Mouse (Mus musculus): ENCODE data around the gene Dlx1.

Dlx1 gene

DNA sequence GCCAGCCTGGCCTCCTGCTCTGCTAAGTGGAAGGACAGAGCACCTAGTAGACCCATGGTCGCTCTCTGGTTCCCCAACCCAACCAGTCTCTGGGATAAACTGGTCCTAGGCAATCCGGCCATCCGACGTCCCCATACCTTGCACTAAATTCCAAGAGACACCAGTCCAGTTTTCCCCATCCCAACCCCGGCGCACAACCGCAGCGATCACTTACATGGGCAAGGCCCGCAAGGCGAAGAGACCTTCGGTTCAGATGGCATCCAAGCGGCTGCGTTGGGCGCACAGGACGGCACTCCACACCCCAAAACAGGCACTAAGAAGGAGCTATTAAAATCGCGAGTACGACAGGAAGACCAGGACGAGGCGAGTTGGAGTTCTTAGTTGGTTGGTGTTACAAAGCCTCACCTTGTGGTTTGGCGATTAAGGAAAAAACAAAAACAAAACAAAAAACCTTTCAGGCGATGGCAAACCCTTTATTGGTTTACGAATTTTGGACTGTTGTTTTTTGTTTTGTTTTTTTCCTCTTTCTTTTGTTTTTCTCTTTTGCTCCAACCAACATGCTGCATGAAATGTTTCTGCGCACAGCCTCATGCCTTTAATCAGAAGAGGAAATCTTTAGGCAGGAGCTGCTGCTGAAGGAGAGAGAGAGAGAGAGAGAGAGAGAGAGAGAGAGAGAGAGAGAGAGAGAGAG is 445 bp upstream of the Dlx1 start:
- in situ Hi-C loops (cut with MboI, MseI) = loop anchor here (25.0 kb wide), 1 partner anchor 1960 kb away; no protein-coding TSS in a partner anchor

DNA sequence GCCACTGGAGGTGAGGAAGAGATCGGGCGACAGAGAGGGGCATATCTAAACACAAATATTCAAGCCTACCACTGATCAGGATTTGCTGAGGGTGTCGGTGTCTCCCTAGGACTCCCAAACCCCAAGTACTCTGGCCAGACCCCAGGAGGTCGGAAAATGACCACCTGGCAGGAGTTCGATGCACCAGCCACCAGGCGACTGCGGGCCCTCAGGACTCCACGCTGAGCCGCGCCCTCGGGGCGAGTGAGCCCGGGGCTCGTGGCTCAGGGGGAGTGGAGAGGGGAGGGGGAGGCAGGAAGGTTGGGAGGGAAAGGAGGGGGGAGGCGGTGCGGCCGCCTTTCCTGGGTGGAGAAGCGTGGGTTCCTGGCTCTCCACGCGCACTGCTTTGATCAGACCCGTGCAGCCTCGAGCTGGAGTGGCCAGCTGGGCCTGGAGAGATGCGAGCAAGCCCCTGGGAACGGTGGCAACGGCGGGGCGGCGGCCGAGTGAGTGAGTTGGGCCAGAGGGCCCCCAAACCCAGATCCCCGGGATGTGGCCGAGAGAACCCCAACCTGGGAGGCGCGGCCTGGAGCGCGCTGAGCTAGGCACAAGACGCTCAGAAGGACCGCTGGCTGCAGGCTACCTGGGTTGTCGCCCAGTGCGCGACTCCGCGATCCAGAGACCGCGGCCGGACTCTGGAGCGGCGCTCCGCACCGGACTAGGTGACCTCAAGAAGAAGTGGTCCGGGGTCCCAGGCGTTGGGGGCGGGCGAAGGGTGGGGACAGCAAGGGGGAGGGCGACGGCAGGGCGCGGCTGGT is 999 bp downstream of the Dlx1 start:
- in situ Hi-C loops (cut with MboI, MseI) = loop anchor here (25.0 kb wide), 1 partner anchor 1958 kb away; no protein-coding TSS in a partner anchor

DNA sequence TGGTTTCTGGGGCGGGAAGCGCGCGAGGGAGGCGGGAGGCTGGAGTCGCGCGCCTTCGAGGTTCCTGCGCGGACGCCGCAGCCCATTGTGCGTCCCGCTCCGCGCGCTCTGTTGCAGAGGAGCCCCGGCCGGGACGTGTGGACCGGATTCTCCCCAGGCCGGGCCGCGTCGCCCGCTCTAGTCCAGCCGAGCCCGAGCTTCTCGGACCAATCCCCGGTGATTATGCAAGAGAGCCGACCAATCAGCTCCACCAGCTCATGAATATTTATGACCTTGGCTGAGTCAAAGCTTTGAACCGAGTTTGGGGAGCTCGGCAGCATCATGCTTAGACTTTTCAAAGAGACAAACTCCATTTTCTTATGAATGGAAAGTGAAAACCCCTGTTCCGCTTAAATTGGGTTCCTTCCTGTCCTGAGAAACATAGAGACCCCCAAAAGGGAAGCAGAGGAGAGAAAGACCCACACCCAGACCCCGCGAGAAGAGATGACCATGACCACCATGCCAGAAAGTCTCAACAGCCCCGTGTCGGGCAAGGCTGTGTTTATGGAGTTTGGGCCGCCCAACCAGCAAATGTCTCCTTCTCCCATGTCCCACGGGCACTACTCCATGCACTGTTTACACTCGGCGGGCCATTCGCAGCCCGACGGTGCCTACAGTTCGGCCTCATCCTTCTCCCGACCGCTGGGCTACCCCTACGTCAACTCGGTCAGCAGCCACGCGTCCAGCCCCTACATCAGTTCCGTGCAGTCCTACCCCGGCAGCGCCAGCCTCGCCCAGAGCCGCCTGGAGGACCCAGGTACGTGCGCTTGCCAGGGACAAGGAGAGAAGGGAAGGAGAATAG is 1.8 kb downstream of the Dlx1 start:
- in situ Hi-C loops (cut with MboI, MseI) = loop anchor here (10.0 to 25.0 kb wide), 3 partner anchors 1305 to 1958 kb away; partner anchors contain the start of gene Sp9

DNA sequence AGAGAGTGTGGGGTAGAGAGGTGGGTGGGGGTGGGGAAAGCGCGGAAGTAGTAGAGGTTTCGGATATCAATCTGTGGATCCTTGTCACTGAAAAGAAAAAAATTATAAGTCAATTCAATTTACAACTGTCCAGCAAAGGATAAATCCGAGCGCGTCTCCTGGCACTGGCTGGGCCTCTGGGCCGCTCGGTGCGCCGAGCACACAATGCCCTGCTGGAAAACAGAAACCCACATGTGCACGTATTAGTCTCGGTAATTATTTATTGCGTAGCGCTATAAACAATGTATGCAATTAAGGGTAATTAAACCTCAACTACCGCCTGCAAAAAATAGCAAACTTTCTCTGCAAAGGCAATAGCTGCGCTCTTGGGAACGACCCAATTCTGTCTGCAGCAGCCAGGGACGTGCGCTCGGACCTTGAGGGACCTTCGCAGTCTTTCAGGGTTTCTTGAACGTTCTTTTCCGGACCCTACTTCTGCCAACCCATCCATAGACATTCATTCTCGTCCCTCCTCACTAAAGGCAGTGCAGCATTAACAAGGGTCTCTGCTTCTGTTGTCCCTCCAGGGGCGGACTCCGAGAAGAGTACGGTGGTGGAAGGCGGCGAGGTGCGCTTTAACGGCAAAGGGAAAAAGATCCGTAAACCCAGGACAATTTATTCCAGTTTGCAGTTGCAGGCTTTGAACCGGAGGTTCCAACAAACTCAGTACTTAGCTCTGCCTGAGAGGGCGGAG is 2.6 kb downstream of the Dlx1 start:
- in situ Hi-C loops (cut with MboI, MseI) = loop anchor here (10.0 to 25.0 kb wide), 3 partner anchors 1304 to 1957 kb away; partner anchors contain the start of gene Sp9

DNA sequence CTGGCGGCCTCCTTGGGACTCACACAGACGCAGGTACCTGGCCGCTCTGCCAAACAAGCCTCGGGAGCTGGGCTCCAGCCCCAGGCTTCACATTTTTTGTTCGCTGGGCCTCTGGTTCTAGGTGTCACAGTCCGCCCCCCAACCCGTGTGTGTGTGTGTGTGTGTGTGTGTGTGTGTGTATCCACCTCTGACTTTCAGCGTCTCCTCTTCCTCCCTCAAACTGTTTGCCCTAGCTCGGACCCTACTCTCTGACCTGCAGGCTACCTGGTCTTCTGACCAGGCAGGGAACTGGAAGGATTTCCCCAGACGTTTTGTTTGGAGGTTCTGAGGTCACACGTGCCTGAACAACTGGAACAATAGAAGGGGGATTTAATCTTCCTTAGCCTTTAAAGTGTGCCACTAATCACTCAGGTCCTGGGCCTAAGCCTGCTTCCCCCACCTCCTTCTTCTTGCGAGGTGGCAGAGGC is 3.2 kb downstream of the Dlx1 start:
- in situ Hi-C loops (cut with MboI, MseI) = loop anchor here (10.0 to 25.0 kb wide), 3 partner anchors 1304 to 1956 kb away; partner anchors contain the start of gene Sp9

DNA sequence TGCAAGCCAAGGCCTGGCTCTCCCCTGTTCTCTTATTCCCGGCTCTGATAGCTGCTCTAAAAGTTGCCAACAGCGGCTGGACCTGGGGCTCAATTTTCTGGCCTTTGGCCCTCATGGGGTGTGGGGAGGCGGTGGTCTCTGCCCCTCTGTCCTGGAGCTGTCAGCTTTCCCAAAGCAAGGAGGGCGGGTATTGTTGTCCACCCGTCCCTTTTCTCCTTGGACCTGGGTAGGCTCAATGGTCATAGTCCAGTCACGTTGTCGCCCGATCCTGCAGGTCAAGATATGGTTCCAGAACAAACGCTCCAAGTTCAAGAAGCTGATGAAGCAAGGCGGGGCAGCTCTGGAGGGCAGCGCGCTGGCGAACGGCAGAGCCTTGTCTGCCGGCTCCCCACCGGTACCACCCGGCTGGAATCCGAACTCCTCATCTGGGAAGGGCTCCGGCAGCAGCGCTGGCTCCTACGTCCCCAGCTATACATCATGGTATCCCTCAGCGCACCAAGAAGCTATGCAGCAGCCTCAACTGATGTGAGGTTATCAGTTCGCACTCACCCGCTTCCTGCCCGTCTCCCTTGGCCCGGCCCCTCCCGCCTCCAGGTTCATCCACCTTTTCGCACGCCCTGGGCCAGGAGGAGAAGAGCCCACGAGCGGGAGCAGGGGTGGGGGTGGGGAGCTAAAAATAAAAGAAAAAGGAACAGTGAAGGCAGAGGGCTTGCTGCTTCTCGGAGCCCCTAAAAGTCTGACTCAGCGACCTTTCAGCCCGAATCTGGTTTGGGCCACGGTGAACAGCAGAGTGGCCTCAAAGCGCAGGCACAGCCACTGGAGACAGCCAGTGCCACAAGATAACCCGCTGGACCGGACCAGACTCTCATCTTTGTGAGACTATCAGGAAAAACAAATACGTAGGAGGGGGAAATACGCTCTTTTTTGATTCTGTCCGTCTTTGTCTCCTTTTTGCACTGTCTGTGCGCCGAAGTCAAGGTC is 4.4 kb downstream of the Dlx1 start:
- in situ Hi-C loops (cut with MboI, MseI) = loop anchor here (10.0 to 25.0 kb wide), 3 partner anchors 1303 to 1955 kb away; partner anchors contain the start of gene Sp9

DNA sequence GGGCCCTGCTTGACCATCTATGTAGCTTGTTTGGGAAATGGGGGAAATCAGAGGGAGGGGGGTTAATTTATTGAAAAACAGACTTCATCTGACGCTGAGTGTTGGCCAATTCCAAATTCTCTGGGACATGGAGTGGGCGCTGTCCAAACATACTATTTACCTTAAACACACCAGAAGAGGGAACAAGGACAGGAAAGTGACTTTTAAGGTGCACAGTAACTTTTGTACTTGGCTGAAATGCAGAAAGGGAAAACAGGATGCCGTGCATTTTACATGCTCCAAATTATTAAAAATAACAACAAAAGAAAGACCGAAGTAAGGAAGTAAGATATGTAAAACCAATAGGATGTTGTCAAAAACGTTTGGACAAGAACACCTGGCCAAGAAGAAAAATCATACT is 5.2 kb downstream of the Dlx1 start:
- in situ Hi-C loops (cut with MboI, MseI) = loop anchor here (10.0 to 25.0 kb wide), 3 partner anchors 1302 to 1954 kb away; partner anchors contain the start of gene Sp9

DNA sequence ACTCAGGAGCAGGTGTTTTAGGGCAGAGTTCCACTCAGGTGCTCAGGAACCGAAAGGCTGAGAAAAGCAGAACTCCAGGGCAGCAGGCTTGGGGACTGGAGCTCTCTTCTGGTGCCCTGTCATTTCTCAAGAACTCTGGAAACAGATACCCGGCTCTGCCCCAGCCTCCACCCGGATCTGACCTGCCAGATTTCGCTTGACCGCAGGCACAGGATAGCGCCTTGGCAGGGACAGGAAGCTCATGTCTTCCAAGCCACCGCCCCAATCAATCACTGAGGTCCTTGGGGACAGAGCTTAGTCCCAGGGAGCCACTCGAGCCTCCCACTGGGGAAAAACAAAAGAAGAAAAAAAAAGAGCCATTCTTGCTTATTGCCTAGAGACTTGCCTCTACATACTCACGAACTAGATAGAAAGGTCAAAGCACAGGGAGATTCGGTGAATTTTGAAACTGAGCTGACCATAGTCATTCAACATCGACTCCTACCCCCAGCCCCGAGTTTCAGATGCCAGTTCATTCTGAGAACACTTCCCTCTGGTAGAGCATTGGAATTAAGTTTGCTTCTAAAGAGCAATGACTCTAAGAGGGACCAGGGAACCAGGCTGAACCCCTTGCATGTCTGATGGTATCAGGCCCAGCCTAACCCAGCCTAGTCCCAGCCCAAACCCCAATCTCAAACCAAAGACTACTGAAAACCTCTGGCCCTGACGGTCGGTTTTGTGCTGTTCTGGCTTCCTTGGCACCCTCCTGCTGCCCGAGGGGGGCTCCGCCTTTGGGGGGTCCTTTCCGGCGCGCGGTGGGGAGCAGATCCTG is 6.5 kb downstream of the Dlx1 start:
- in situ Hi-C loops (cut with MboI, MseI) = loop anchor here (10.0 to 25.0 kb wide), 3 partner anchors 1300 to 1953 kb away; partner anchors contain the start of gene Sp9

DNA sequence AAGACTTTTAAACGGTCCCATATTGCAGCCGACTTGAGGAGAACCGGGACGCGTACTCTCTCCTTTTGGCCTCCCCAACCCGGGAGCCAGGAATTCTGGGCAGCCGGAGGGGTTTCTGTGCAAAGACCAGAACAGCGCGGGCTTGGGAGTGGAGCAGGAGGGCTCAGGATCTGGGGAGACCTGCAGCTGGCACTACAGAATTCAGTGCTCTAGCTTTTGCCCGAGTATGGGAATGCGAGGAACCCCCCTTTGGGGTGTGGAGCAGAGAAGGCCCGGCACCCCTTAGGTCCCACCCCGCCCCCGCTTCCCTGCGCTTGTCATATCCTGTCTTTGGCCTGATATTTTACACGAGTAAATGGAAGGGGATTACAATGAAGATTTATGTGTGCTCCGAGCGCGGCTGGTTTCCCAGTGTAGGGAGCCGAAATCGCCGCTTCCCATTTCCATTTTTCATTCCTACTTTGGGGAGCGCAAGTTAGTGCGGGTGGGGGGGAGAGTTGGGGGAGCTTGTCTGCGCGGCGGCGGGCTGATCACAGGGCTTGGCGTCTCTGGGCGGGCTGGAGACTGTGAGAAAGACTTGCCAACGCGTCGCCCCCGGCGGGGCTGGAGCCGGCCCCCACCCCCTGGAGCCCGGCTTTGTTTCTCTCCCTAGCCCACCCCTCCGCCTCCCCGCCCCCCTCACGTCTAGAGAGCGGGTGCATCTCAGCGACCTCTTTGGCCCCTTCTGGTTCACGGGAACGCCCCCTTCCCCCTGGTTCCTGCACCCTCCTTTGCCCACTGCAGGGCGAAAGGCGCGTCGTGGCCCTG is 12.9 kb downstream of the Dlx1 start:
- in situ Hi-C loops (cut with MboI, MseI) = loop anchor here (25.0 kb wide), 1 partner anchor 1946 kb away; no protein-coding TSS in a partner anchor

DNA sequence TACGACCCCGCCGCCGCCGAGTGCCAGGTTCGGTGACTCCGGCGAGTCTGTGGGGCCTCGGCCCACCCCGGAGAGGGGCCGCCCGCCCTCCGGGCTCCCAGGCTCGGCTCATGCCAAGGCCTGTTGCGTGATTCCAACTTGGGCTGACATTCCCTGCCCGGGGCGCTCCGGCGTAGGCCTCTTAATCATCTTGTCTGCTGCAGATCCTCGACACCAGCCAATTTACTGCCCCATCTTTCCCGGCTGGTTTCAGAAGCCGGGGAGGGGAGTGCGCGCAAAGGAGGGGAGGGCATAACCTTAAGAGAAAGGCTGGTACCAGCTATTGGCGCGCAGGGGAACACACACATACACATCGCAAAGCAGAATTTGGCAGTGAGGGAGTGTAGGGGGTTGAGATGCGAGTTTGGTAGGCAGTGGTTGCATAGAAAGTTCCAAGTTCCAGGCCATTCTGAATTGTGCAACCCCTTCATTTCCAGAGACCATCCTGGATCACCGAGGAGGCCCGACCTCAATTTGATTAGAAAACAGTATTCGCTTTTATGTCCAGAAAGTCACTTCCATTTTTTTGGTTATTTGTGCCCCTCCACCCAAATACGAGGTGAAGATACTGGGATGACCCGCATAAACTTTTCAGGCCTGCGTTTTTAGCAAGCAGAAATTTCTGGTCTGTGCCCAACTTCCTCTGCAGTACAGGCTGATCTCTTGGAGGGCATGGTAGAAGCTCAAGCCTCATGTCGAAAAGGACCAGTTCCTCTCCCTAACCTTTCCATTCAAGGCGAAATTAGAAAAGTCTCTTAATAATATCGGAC is 13.7 kb downstream of the Dlx1 start:
- in situ Hi-C loops (cut with MboI, MseI) = loop anchor here (25.0 kb wide), 1 partner anchor 1946 kb away; no protein-coding TSS in a partner anchor

DNA sequence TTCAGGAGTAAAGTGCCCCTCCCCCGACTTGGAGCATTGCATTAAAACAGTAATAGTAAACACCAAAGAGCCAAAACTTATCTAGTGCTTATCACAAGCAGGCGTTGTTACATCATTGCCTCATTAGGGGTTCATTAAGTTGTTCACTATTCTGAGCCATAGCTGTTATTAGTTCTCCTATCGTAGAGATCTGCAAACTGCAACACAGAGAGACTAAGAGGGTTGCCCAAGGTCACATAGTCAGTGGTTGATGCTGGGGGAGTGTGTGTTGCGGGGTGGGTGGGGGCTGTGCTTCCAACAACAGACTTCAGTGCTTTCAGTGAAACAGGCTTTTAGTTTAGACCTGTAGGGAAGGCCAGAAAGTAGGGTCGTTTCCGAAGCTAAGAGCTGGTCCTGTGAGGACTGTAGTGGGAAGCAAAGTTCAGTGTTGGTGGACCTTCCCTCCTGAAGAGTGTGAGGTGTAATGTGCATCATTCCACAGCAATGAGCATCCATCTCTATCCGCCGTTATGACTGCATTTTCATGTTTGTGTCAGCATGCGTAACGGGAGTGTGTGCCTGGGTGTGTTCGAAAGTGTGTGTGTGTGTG is 14.4 kb downstream of the Dlx1 start:
- in situ Hi-C loops (cut with MboI, MseI) = loop anchor here (25.0 kb wide), 1 partner anchor 1945 kb away; no protein-coding TSS in a partner anchor

DNA sequence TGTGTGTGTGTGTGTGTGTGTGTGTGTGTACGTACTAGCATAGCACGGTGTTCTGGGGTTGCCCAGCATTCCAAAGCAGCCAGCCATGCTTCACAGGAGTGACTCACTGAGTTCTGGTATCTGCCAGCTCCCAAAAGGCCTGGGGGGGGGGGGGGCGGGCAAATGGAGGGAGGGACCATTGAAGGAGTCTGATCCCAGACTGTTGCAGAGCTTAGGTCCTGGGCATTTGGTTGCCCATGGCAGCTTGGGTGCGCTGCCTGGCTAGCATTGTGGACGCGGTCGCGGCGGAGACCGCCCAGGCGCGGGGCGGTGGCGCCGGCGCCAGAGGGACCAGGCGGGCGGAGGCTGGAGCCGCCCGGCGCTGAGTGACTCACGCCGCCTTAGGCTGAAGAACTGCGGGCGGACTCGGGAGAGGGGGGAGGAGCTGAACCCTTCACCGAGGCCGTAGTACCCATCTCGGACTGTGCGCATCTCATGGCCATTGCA is 14.9 kb downstream of the Dlx1 start:
- in situ Hi-C loops (cut with MboI, MseI) = loop anchor here (25.0 kb wide), 1 partner anchor 1944 kb away; no protein-coding TSS in a partner anchor

DNA sequence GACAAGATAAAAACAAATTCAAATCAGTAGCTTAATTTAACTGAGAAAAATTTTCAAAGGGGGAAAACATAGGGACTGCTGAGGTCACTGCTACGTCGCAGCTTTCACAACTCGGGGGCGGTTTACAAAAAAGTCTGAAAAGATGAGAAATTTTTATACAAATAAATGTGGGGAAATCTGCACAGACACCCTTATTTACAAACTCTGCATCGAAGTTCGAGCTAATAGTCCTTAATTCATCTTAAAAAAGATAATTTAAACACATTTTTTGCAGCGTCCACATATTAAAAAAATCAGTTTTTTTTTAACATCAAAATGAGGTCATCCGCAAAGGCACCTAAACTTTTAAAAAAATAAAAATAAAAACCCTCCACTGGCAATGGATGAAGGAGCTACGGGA is 15.6 kb downstream of the Dlx1 start:
- in situ Hi-C loops (cut with MboI, MseI) = loop anchor here (25.0 kb wide), 1 partner anchor 1944 kb away; no protein-coding TSS in a partner anchor

DNA sequence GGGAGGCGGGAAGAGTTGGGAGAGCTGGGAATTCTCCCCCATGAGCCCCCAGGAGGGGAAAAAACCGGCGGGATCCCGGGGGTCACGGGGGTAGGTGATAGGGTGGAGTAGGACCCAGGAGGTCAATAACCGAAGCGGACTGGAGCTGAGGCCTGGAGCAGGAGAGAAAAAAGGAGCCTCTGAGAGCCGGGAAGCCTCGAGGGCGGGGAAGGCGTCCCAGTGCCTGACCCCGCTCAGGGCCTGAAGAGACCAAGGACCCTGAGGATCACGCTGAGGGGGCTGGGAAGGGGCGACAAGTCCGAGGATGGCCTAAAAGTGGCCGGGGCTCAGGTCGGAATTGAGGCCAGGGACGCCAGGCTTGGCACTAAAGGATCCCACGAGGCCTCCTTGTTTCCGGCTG is 16.0 kb downstream of the Dlx1 start:
- in situ Hi-C loops (cut with MboI, MseI) = loop anchor here (25.0 kb wide), 1 partner anchor 1943 kb away; no protein-coding TSS in a partner anchor

DNA sequence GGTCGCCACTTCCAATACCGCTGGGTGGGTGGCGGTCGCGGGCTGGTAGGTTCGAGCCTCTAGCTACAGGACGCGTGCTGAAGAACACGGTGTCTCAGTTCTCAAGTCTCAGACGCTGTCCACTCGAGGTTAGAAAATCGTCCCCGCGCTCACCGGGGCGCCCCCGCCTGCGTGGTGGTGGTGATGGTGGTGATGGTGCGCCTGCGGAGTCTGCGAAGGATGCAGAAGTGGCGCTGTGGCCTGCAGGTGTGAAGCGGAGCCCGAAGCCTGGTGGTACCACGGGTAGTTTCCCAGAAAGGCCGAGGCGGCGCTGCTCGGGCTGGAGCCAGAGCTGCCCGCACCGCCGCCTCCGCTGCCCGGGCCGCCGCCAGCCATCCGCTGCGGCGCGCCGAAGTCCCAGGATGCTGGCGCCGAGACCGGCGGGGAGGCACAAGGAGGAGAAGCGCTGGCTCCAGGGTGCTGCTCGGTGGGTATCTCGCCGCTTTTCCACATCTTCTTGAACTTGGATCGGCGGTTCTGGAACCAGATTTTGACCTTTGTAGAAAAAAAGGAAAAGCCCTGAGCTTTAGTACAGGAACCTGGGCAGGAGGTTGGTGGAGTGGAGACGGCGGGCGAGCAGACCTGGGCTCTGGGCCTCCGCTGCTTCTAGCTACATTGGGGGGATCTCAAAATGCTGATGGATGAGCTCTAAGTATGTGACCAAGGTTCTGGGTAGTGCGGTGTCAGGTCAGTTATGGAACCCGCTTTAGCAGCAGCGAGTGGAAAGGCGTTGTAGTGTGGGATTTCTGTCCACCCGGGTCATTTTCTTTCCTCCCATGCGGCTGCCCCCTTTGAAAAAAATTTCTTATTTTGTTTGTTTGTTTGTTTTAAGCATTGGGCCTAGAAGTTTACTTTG is 16.7 kb downstream of the Dlx1 start:
- in situ Hi-C loops (cut with MboI, MseI) = loop anchor here (25.0 kb wide), 1 partner anchor 1943 kb away; no protein-coding TSS in a partner anchor

Measured in T-helper 2 cell (primary cell).